Mouse (Mus musculus) CD4-positive helper T cell, adult 2 months (primary cell): ENCODE measurements around the gene Nkx2-5.

ENCODE experiments used
- DNase-seq: peaks from one replicate; pipeline ENCODE4 v3.0.0-alpha.2; 2012; ENCODE audit warnings: low read depth, missing footprints, low spot score

Gene Nkx2-5

GRCm38 (mm10) chr17:26844909-26845148 lies at the start of gene Nkx2-5:
Gene Nkx2-5 (minus strand): TSS chr17:26845009.
- DNase-seq = no peak

GRCm38 (mm10) chr17:26894342-26894741 lies 49.5 kb upstream of the Nkx2-5 start:
- DNase-seq = no peak

GRCm38 (mm10) chr17:26893492-26893891 lies 48.7 kb upstream of the Nkx2-5 start:
- DNase-seq = no peak

- no peak for DNase-seq
Observed at GRCm38 (mm10) chr17:26892635-26893375, 48.0 kb upstream of the Nkx2-5 start.

- DNase-seq = no peak
Observed at GRCm38 (mm10) chr17:26887926-26888325, 43.1 kb upstream of the Nkx2-5 start.

- peak; percentile 85 for DNase-seq
Observed at GRCm38 (mm10) chr17:26886047-26886749, 41.4 kb upstream of the Nkx2-5 start.

- peak; percentile 82 for DNase-seq
Observed at GRCm38 (mm10) chr17:26884995-26885926, 40.5 kb upstream of the Nkx2-5 start.

- DNase-seq = no peak
Observed at GRCm38 (mm10) chr17:26883585-26883984, 38.8 kb upstream of the Nkx2-5 start.

GRCm38 (mm10) chr17:26882706-26883105 lies 37.9 kb upstream of the Nkx2-5 start:
- DNase-seq = no peak

- DNase-seq = no peak
Observed at GRCm38 (mm10) chr17:26879235-26879634, 34.4 kb upstream of the Nkx2-5 start.

- DNase-seq = no peak
Observed at GRCm38 (mm10) chr17:26877927-26878326, 33.1 kb upstream of the Nkx2-5 start.

- DNase-seq = no peak
Observed at GRCm38 (mm10) chr17:26874542-26874941, 29.7 kb upstream of the Nkx2-5 start.

- no peak for DNase-seq
Observed at GRCm38 (mm10) chr17:26873502-26873901, 28.7 kb upstream of the Nkx2-5 start.

- DNase-seq = no peak
Observed at GRCm38 (mm10) chr17:26872870-26873269, 28.1 kb upstream of the Nkx2-5 start.

- no peak for DNase-seq
Observed at GRCm38 (mm10) chr17:26868756-26869155, 23.9 kb upstream of the Nkx2-5 start.

- DNase-seq = no peak
Observed at GRCm38 (mm10) chr17:26865156-26865555, 20.3 kb upstream of the Nkx2-5 start.

GRCm38 (mm10) chr17:26864343-26864742 lies 19.5 kb upstream of the Nkx2-5 start:
- no peak for DNase-seq

- no peak for DNase-seq
Observed at GRCm38 (mm10) chr17:26861793-26862192, 17.0 kb upstream of the Nkx2-5 start.

GRCm38 (mm10) chr17:26861383-26861782 lies 16.6 kb upstream of the Nkx2-5 start:
- DNase-seq = no peak

- no peak for DNase-seq
Observed at GRCm38 (mm10) chr17:26860906-26861305, 16.1 kb upstream of the Nkx2-5 start.

- peak; percentile 13 for DNase-seq
Observed at GRCm38 (mm10) chr17:26852262-26852661, 7.5 kb upstream of the Nkx2-5 start.

- no peak for DNase-seq
Observed at GRCm38 (mm10) chr17:26851136-26851460, 6.3 kb upstream of the Nkx2-5 start.
